Mouse (Mus musculus) mature B cell (primary cell): ENCODE measurements around the gene Pik3r2.

ENCODE experiments used
- in situ Hi-C: fragments of 300-500 bp; cut with MboI; formaldehyde crosslinking; loops from 2 replicates; pipeline ENCODE4 v1.14.3; 2019

The Pik3r2 gene

DNA sequence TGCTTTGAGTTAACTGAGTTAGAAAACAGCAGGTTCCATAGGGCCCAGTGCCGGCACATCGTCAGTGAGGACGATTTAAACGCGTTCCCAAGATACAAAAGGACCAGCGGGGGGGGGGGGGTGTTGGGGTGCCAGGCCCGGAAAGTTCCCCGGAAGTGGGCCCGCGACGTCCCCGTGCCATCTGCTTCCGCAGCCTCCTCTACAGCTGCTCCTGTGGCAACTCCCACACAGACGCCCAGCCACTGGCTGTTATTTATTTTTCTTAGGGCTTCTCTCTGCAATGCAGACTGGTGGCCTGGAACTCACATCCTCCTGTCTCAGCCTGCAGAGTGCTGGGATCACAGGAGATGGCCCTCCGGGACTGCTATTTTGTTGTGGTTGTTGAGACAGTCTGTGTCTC lies 24.6 kb upstream of the Pik3r2 start:
- in situ Hi-C loops = no loop called here

DNA sequence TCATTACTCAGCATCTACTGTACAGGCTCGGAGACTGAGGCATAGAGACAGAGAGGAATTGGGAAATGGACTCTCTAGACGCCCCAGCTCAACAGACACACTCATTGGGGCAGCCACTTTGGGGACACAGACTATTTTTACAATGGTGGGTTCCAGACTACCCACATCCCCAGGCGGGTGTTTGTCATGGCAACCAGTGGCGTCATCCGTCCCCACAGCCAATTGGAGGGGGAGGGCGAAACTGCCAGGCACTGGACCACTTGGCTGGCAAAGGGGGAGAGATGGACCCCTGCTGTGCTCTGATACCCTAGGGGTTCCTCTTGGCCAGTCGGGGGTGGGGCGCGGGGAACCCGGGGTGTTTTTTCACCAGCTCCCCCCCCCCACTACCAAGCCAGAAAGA lies 24.1 kb upstream of the Pik3r2 start:
- in situ Hi-C loops = no loop called here

DNA sequence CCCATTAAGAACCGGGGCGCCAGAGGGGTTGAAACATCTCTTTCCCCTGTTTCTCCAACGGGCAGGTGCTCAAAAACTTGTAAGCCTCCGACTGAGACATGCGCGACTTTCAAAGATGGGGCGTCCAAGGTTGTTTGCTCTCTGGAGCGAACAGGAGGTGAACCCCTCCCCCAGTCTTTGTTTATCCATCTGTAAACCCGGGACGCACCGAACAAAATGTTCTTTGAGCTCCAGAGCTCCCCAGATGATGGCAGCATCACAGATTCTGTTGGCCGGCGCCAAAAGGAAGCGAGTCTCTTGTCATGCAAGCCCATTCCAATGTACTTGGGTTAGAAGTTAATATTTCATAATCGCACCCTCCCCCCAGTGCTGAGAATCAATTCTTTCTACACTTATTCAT lies 21.8 kb upstream of the Pik3r2 start:
- in situ Hi-C loops = no loop called here

DNA sequence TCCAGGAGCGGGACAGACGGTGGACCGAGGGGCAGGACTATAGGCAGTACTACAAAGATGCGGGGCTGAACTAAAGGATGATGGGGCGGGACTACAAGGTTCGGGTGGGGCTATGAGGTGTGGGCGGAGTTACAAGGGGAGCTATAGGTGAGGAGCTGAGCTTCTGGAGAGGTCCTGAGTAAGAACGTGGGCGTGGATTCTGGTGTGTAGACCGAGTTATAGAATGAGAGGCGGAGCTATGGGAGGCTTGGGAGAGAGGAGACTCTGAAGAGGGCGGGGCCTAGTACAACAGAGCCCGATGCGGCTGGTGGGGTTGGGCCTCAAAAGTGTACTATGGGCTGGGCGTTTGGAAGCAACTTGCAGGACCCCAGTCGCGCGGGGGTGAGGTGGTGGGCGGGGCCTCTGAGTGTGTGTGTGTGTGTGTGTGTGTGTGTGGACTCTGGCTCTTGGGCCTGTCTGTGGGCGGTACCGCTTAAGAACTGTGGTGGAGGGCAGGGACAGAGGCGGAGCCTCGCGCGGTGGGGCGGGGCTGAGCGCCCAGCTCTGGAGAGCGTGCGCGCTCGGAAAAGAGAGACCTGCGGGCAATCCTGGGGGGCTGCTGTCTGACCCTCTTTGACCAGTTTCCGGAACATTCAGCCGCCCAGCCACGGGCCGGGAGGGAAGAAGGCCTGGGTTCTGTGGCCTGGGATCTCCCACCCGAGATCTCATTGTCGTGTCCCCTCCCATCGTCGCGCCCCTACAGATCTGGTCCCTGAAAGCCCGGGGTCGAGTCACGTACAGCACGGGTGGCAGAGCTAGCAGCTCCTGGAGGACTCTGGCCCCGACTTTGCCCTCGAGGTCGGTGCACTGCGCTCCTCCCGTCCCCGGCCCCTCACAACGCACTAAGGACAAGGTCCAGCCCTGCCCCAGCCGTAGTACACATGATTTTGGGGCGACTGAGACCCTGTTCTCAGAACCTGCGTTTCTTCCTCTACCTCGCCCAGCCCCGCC lies 20.9 kb upstream of the Pik3r2 start:
- in situ Hi-C loops = no loop called here

DNA sequence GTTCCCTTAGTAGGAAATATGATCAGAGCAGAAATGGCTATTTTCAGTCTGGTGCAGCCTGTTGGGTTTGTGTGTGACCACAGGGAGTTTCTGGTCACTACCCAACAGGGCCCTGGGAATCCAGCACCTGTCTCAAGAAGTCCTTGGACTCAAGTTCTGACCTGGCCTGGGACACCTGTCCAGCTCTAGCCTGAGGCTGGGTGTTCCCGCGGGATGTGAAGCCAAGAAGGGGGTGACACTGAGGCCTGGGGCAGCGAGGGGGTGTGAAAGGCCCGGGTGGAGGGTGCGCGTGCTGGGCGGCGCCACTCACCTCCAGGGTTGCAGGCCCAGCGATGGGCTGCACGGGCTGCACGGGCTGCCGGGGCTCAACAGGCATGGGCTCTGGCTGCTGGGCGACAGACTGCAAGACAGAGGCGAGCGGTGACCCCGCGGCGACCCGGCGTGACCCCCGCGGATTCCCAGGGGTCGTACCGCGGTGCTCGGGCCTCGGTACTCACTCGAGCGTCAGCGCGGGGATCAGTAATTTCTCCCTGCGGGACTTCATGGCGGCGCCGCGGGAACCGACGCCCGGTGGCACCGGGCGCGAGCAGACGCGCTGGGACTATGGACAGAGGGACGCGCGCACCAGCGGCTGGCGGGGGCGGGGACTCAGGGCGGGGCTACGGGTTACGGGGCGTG lies 20.0 kb upstream of the Pik3r2 start:
- in situ Hi-C loops = no loop called here

DNA sequence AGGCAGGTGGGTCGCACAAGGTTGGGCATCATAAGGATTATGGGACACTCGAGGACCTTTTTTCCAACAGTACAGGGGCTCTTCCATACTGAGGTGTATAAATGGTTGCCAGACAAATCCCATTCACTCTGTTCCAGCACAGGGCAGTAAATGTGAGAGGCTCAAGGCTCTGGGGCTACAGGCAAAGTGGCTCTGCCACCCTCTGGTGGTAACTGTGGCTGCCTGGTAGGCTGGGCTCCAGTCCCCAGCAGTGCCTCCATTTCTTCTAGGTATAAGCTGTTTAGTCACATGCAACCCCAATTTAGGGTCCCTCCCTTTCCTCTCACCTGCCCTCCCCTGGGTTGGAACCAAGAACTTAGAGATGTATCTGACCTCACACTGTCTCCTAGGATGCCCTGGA lies 18.9 kb upstream of the Pik3r2 start:
- in situ Hi-C loops = no loop called here

DNA sequence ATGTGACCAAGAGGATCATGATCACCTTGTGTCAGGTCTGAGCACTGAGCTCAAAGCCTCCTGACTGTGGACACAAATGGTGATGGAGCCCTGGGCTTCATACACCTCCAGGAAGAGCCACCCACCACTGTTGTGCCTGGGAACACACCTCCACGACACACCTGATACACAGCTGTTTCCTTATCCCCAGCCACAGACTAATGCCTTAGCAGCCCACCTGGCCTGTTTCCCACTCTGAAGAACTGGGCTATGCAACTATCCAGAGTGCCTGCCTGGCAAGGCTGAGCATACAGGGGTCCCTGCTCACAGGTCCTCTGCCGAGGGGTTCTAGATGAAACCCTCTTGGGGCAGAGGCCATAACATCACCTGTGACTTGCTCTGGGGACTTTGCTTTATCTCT lies 17.7 kb upstream of the Pik3r2 start:
- in situ Hi-C loops = no loop called here

DNA sequence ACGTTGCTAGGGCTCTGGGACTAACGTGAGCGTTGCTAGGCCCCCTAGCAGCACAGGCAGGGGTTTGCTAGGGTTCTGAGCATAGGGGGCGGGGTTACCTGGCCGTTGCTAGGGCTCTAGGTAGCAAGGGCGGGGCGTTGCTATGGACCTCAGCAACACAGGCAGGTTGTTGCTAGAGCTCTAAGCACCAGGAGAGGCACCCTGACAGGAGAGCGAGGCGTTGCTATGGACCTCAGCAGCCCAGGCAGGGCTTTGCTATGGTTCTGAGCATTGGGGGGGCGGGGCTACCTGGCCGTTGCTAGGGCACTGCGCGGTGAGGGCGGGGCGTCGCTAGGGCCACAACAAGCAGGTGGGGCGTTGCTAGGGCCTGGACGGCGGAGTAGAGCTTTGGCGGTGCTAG lies 16.2 kb upstream of the Pik3r2 start:
- in situ Hi-C loops = no loop called here

DNA sequence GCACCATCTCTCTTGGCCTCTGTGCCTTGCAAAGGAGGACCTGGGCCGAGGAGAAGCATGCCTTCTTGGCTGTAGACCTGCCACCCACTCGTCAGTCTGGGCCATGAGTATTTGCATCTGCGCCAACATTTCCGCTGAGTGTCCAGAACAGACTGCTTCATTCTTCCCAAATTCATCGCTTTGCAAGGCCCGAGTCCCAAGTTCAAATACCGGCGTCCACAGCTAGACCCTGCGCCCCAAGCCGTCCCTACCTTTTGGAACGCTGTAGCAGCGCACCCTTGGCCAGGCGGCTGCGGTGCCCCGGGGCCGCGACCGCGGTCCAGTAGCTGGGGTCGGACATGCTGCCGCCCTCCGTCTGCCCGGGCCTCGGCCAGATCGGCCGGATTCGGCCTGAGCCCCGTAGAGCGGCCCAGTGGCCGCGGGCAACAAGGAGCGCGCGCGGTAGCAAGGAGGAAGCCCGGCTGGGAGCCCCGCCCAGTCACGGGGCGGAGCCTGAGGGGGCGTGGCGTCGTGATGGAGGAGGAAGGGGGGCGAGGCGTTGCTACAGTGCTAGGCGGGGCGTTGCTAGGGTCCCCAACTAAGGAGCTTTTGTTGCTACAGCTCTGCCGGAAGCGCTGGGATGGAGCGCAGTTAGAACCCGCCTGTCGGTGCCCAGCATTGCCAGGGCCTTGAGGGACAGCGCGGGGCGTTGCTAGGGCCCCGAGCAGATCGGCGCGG lies 15.6 kb upstream of the Pik3r2 start:
- in situ Hi-C loops = no loop called here

DNA sequence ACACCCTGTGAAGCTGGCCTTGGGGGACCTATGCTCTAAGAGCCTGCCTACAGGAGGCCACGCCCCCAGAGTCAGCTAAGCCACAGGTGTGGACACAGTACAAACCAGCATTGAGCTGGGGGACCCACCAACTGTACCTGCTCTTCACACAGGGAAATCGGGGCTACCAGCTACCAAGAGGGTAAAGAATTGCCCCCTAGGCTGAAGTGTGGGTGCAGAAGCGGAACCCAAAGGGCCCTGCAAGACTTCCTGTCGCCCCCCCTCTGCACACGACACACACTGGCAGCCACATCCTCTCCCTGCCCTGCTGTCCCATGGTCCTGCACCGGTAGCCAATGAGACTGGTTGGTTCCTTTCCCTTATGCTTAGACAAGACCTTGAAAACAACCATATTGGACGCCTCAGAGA lies 14.8 kb upstream of the Pik3r2 start:
- in situ Hi-C loops = no loop called here

DNA sequence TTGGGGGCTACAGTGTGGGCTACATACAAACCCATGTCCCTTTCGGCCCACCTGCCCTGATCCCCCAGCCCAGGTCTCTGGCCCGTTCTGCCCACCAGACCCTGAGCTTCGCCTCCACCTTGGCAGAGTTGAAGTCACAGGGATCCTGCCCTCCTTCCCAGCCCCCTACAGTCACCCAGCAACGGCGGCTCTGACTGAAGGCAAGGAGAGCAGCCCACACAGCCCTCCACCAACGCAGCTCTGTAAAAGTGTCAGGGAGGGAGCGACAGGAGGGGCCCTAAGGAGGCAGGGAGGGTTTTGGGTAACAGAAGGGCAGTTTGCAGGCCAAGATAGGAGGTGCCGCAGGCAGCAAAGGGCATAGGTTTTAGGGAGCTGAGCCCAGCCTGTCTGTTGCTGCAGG lies 14.3 kb upstream of the Pik3r2 start:
- in situ Hi-C loops = no loop called here

DNA sequence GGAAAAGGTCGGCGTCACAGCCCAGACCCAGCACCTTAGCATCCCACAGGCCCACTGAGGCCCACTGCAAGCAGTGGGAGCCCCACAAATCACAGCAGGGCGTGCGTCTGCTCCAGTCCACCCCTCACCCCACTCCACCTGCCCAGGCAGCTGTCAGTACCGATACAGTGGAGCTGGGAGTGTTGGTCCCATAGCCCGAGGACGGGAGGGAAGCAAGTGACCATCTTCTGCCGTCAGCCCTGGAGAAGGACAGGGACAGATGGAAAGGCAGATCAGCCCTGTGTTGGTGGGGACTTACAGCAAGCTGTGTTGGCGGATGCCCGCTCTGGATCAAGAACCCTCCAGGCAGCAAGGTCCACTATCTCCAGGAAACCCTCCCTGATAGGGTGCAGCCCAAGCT lies 12.5 kb upstream of the Pik3r2 start:
- in situ Hi-C loops = no loop called here

DNA sequence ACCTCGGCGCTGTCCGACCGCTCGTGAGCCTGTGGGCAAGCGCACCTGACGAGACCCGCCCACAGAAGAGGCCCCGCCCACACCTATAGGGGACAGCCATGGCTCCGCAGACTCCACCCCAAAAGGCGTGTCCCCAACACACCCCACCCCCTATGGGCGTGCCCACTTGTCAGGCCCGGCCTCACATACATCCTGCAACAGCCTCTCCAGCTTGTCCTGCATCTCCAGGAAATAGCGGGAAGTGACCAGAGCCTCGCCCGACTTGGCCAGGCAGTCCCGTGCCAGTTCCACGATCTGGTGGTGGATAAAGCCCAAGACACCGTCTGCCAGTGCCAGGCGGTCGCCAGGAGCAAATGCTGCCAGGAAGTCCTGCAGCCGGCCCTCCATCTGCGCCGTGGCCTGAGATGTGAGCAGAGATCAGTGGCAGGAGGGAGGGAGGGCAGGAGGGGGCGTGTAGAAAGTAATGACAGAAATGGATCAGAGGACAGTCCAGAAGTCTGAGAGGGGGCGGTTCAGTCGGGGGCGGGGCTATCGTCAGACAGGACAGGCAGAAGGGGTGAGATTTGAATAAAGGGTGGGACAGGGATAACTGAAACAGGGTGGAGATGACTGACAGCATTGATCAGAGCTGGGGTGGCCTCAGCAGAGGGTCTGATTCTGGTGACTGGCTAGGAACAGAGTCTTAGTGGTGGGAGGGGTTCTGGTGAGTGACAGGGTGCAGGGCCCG lies 11.6 kb upstream of the Pik3r2 start:
- in situ Hi-C loops = no loop called here

DNA sequence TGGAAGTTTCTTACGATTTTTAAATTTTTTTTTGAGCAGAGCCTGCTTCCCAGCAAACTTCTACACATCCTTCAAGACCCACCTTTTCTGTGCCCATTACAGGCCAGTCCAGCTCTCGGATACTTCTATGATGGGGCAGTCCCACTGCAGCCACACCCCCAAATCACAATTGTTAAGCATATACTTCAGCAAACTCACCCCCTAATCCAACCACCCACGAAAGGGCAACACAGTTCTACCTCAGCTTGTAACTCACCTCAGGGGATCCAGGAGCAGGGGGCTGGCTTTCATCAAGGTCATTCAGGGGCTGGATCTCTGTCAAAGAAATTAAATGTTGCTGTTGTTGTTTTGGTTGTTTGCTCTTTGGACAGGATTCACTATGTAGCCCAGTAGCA lies 10.5 kb upstream of the Pik3r2 start:
- in situ Hi-C loops = no loop called here

DNA sequence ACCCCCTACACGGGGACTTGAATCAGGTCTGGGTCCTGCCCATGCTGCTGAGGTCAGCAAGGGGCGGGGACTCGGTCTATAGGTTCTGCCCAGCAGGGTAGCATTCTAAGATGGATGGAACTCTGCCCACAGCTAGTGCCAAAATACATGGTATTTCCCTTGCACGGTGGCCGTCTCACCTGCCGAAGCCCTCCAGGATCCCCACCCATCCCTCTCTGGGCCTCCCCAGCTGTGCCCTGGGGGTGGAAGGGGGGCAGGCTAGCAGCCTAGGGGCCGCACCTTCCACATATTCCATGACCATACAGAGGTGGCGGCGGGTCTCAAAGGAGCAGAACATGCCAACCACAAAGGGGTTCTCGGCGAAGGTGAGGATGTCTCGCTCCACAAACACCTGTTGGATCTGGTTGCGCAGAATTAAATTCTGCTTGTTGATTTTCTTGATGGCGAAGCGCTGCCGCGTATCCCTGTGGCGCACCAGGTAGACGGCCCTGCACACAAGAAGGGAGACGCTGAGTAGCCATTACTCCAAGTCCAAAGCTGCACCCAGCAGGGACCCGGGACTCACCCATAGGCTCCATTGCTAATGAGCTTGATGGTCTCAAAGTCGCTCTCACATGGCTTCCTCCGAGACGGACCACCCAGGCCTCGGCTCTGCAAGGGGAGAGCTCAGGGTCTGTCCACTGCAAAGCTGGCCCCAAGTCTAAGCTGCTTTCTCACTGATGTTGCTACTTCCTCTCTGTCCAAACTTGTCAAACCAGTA lies 10.0 kb upstream of the Pik3r2 start:
- in situ Hi-C loops = no loop called here

DNA sequence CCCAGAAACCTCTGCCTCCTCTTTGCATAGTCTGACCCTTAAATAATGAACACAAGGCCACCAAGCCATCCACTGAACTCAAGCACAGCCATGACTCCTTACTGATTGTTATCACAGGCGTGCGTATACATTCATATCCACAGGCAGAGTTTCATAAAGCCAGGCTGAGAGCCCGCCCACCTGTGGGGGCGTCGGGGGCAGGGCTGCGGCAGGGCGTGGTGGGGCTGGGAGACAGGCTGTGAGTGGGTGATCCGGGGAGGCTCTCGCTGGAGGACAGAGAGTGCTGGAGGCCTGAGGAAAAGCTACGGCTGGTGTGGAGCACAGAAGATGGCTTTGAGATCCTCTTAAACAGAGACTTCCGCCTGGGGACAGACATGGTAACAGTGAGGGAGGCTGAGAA lies 3.6 kb upstream of the Pik3r2 start:
- in situ Hi-C loops = no loop called here

DNA sequence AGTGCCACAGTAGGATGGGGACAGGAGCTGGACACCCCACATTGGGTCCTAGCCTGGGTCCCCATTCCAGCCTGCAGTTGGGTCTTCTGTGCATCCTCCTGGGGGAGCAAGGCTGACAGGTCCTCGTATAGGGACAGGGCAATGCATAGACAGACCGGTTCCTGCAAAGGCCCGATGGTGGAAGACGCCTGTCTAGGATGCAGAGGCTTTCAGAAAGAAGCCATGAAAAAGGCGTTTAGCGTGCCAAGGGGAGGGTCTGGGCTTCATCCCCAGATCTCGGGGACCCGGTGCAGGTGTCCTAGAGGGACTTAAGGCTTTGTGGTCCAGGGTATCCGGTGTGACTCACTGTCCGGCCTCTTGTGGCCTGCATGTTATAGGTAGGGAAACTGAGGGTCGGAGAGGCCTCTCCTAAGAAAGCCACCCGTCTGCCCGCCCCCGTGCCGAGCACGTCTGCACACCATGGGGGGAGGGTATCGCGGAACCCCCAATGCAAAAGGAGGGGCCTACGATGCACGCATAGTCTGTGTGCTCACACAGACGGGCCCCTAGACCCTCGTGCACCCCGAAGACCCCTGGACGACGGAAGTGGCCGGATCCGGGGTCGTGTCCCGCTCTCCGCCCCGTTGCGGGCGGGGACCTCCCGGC lies 540 bp downstream of the Pik3r2 start:
- in situ Hi-C loops = no loop called here

DNA sequence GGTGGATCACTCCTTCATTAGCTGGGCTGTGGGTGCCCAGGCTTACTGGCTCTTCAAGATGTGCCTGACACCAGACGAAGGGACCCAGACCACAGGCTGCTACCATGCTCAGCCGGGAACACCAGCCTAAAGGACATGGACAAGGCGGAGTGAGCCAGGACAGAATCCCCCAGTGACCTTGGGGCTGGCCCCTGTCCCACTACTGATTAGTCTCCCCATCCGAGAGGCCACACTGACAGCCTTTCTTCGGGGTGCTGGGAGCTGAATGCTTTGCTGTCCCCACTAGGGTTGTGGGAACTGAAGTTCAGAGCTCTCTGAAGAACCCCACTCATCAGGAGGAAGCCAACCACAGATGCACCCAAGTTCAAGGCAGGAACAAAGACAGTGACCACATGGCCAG lies 1.3 kb downstream of the Pik3r2 start:
- in situ Hi-C loops = no loop called here

DNA sequence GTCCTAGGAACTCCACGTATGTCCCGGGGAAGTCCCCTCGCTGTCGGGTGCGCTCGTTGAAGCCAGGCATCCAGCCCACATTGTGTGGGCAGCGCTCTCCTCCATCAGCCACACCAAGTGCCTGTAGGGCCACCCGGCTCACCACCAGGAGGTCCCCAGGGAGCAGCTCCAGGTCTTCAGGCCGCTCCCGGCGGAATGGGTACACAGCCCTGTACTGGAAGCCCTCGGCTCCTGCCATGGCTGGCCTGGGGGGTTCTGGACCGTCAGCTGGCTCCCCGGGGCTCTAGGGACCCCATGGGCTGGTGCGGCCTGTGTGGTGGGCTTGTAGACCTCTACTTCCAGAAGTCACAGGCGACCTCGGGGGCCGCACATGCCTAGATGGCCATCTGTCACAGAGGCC lies 1.8 kb downstream of the Pik3r2 start:
- in situ Hi-C loops = no loop called here

DNA sequence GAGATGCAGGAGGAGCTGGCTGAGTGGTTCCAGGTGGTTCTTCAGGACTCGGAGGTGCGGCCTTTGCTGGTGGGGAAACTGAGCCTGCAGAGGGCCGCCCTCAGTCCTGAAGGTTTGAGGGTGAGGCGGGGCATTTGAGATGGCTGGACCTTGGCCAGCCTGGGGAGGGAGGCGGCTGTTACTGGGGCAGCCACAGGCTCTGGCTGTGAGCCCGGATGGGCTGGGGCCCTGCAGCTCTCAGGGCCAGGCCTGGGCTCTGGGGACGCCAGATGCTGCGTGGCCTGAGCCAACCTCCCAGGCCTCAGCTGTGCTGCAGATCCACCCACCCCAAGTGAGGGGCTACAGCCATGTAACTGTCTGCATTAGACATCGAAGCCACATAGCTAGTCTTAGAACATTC lies 2.7 kb downstream of the Pik3r2 start:
- in situ Hi-C loops = no loop called here

DNA sequence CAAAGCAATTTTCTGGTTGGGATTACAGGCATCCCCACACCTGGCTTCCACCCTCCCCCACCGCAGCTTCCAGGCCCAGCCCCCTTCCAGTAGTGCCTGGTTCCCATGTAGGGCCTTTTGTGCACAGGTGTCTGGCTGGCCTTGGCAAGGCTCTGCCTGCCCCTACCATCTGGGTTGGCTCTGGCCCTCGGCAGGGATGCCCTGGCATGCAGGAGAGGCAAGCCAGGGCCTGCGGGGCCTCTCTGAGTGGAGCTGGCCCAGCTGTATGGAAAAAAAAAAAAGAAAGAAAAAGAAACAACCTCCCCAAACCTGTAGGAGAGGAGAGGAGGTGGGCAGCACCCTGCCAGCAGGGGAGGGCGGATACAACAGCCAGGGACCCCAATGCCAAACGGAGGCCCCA lies 3.1 kb downstream of the Pik3r2 start:
- in situ Hi-C loops = no loop called here
